Mouse (Mus musculus): ENCODE data around the gene Ppm1k. TPM values are rescaled to one million over a fixed set of nuclear protein-coding genes. Genes with fewer than 3 reads are reported as not detected.
A peak's percentile ranks its signal among the peaks of the same experiment; 100 is the strongest.

The Ppm1k gene
- polyA plus RNA-seq, 1 experiment from 2014 or later: 8.0 TPM

GRCm38 (mm10) chr6:57534231-57534610 lies 1.0 kb downstream of the Ppm1k start:
- peak overlapping the region; percentile 71 for H3K9ac ChIP-seq (replicated peaks; ENCODE audit: low read depth, low read length)
- H3K4me2 ChIP-seq (ENCODE audit: low read length): peak overlapping the region; percentile 87
- 4% methylated on average over 8 of the region's 8 CpGs for WGBS
- no peak for ATAC-seq
- no peaks in the 10 kb centered on the region for H3K9me3 ChIP-seq (ENCODE audit: control insufficient read depth, low read length)
- H3K4me1 ChIP-seq (replicated peaks; ENCODE audit: control insufficient read depth, insufficient read depth, low read length): peaks cover 16% of the 10 kb centered on the region
- peak overlapping the region; percentile 57 for H3K4me3 ChIP-seq (replicated peaks; ENCODE audit: low read length)
- H3K36me3 ChIP-seq (ENCODE audit: control insufficient read depth, insufficient read depth): no peaks in the 10 kb centered on the region
- no peaks in the 10 kb centered on the region for H3K27me3 ChIP-seq (replicated peaks; ENCODE audit: control insufficient read depth, insufficient read depth, low read length)
- H3K27ac ChIP-seq (ENCODE audit: low read length): peak overlapping the region; percentile 80

- Histone ChIP-seq H3K4me3 (replicated peaks; ENCODE audit: low read length) (no peak overlapping the region), H3K36me3 (ENCODE audit: control insufficient read depth, insufficient read depth) (no peaks in the 10 kb centered on the region), H3K4me2 (ENCODE audit: low read length) (peak overlapping the region; percentile 87), H3K9me3 (ENCODE audit: control insufficient read depth, low read length) (no peaks in the 10 kb centered on the region), H3K27me3 (replicated peaks; ENCODE audit: control insufficient read depth, insufficient read depth, low read length) (no peaks in the 10 kb centered on the region), H3K9ac (replicated peaks; ENCODE audit: low read depth, low read length) (no peak overlapping the region), H3K27ac (ENCODE audit: low read length) (no peak overlapping the region), H3K4me1 (replicated peaks; ENCODE audit: control insufficient read depth, insufficient read depth, low read length) (peaks cover 16% of the 10 kb centered on the region)
- ATAC-seq: no peak
- WGBS: 62% methylated on average over 2 of the region's 2 CpGs
These were observed 1.9 kb downstream of the Ppm1k start for GRCm38 (mm10) chr6:57533410-57533809.

- H3K36me3 ChIP-seq (ENCODE audit: control insufficient read depth, insufficient read depth): no peaks in the 10 kb centered on the region
- WGBS: 94% methylated on average over 1 of the region's 1 CpGs
- peaks cover 16% of the 10 kb centered on the region for H3K4me1 ChIP-seq (replicated peaks; ENCODE audit: control insufficient read depth, insufficient read depth, low read length)
- H3K27me3 ChIP-seq (replicated peaks; ENCODE audit: control insufficient read depth, insufficient read depth, low read length): no peaks in the 10 kb centered on the region
- H3K9ac ChIP-seq (replicated peaks; ENCODE audit: low read depth, low read length): no peak overlapping the region
- no peak overlapping the region for H3K4me3 ChIP-seq (replicated peaks; ENCODE audit: low read length)
- no peak overlapping the region for H3K4me2 ChIP-seq (ENCODE audit: low read length)
- H3K27ac ChIP-seq (ENCODE audit: low read length): no peak overlapping the region
- no peak for ATAC-seq
- H3K9me3 ChIP-seq (ENCODE audit: control insufficient read depth, low read length): no peaks in the 10 kb centered on the region
These were observed 3.2 kb downstream of the Ppm1k start for GRCm38 (mm10) chr6:57532022-57532421.

GRCm38 (mm10) chr6:57531441-57531840 lies 3.8 kb downstream of the Ppm1k start:
- no peaks in the 10 kb centered on the region for H3K27me3 ChIP-seq (replicated peaks; ENCODE audit: control insufficient read depth, insufficient read depth, low read length)
- no peak for ATAC-seq
- no peaks in the 10 kb centered on the region for H3K36me3 ChIP-seq (ENCODE audit: control insufficient read depth, insufficient read depth)
- no peaks in the 10 kb centered on the region for H3K9me3 ChIP-seq (ENCODE audit: control insufficient read depth, low read length)
- H3K27ac ChIP-seq (ENCODE audit: low read length): no peak overlapping the region
- peaks cover 16% of the 10 kb centered on the region for H3K4me1 ChIP-seq (replicated peaks; ENCODE audit: control insufficient read depth, insufficient read depth, low read length)
- H3K4me2 ChIP-seq (ENCODE audit: low read length): no peak overlapping the region
- no peak overlapping the region for H3K4me3 ChIP-seq (replicated peaks; ENCODE audit: low read length)
- H3K9ac ChIP-seq (replicated peaks; ENCODE audit: low read depth, low read length): no peak overlapping the region
- 84% methylated on average over 1 of the region's 1 CpGs for WGBS

- no peaks in the 10 kb centered on the region for H3K36me3 ChIP-seq (ENCODE audit: control insufficient read depth, insufficient read depth)
- H3K27ac ChIP-seq (ENCODE audit: low read length): no peak overlapping the region
- no peak overlapping the region for H3K4me3 ChIP-seq (replicated peaks; ENCODE audit: low read length)
- H3K4me2 ChIP-seq (ENCODE audit: low read length): no peak overlapping the region
- peaks cover 13% of the 10 kb centered on the region for H3K4me1 ChIP-seq (replicated peaks; ENCODE audit: control insufficient read depth, insufficient read depth, low read length)
- H3K9me3 ChIP-seq (ENCODE audit: control insufficient read depth, low read length): no peaks in the 10 kb centered on the region
- no peaks in the 10 kb centered on the region for H3K27me3 ChIP-seq (replicated peaks; ENCODE audit: control insufficient read depth, insufficient read depth, low read length)
- no peak overlapping the region for H3K9ac ChIP-seq (replicated peaks; ENCODE audit: low read depth, low read length)
- no peak for ATAC-seq
- 76% methylated on average over 4 of the region's 4 CpGs for WGBS
These were observed 4.3 kb downstream of the Ppm1k start for GRCm38 (mm10) chr6:57531011-57531410.

- Histone ChIP-seq H3K9ac (replicated peaks; ENCODE audit: low read depth, low read length) (no peak overlapping the region), H3K4me1 (replicated peaks; ENCODE audit: control insufficient read depth, insufficient read depth, low read length) (peaks cover 12% of the 10 kb centered on the region), H3K27ac (ENCODE audit: low read length) (no peak overlapping the region), H3K4me3 (replicated peaks; ENCODE audit: low read length) (no peak overlapping the region), H3K4me2 (ENCODE audit: low read length) (no peak overlapping the region), H3K9me3 (ENCODE audit: control insufficient read depth, low read length) (no peaks in the 10 kb centered on the region), H3K36me3 (ENCODE audit: control insufficient read depth, insufficient read depth) (no peaks in the 10 kb centered on the region), H3K27me3 (replicated peaks; ENCODE audit: control insufficient read depth, insufficient read depth, low read length) (no peaks in the 10 kb centered on the region)
- ATAC-seq: no peak
- WGBS: 100% methylated on average over 1 of the region's 1 CpGs
These were observed 5.9 kb downstream of the Ppm1k start for GRCm38 (mm10) chr6:57529336-57529845.

- H3K27me3 ChIP-seq (replicated peaks; ENCODE audit: control insufficient read depth, insufficient read depth, low read length): no peaks in the 10 kb centered on the region
- no peak overlapping the region for H3K4me2 ChIP-seq (ENCODE audit: low read length)
- WGBS: 83% methylated on average over 2 of the region's 2 CpGs
- H3K36me3 ChIP-seq (ENCODE audit: control insufficient read depth, insufficient read depth): no peaks in the 10 kb centered on the region
- H3K9ac ChIP-seq (replicated peaks; ENCODE audit: low read depth, low read length): no peak overlapping the region
- H3K9me3 ChIP-seq (ENCODE audit: control insufficient read depth, low read length): no peaks in the 10 kb centered on the region
- no peaks in the 10 kb centered on the region for H3K4me1 ChIP-seq (replicated peaks; ENCODE audit: control insufficient read depth, insufficient read depth, low read length)
- no peak for ATAC-seq
- H3K4me3 ChIP-seq (replicated peaks; ENCODE audit: low read length): no peak overlapping the region
- H3K27ac ChIP-seq (ENCODE audit: low read length): no peak overlapping the region
These were observed 8.3 kb downstream of the Ppm1k start for GRCm38 (mm10) chr6:57526933-57527332.

GRCm38 (mm10) chr6:57524742-57525141 lies 10.5 kb downstream of the Ppm1k start:
- WGBS: 89% methylated on average over 10 of the region's 10 CpGs
- H3K4me2 ChIP-seq (ENCODE audit: low read length): no peak overlapping the region

GRCm38 (mm10) chr6:57520749-57521652 lies 14.3 kb downstream of the Ppm1k start:
- Histone ChIP-seq H3K4me1 (replicated peaks; ENCODE audit: control insufficient read depth, insufficient read depth, low read length) (no peaks in the 10 kb centered on the region), H3K27ac (ENCODE audit: low read length) (no peak overlapping the region), H3K9ac (replicated peaks; ENCODE audit: low read depth, low read length) (no peak overlapping the region), H3K4me3 (replicated peaks; ENCODE audit: low read length) (no peak overlapping the region), H3K9me3 (ENCODE audit: control insufficient read depth, low read length) (no peaks in the 10 kb centered on the region), H3K27me3 (replicated peaks; ENCODE audit: control insufficient read depth, insufficient read depth, low read length) (no peaks in the 10 kb centered on the region), H3K4me2 (ENCODE audit: low read length) (no peak overlapping the region), H3K36me3 (ENCODE audit: control insufficient read depth, insufficient read depth) (no peaks in the 10 kb centered on the region)
- 87% methylated on average over 10 of the region's 10 CpGs for WGBS
- ATAC-seq: no peak

More at GRCm38 (mm10) chr6:57524742-57525141, 10.5 kb downstream of the Ppm1k start:
- Histone ChIP-seq H3K9ac (replicated peaks; ENCODE audit: low read depth, low read length) (no peak overlapping the region), H3K27ac (ENCODE audit: low read length) (no peak overlapping the region), H3K4me1 (replicated peaks; ENCODE audit: control insufficient read depth, insufficient read depth, low read length) (no peaks in the 10 kb centered on the region), H3K36me3 (ENCODE audit: control insufficient read depth, insufficient read depth) (no peaks in the 10 kb centered on the region), H3K27me3 (replicated peaks; ENCODE audit: control insufficient read depth, insufficient read depth, low read length) (no peaks in the 10 kb centered on the region), H3K4me3 (replicated peaks; ENCODE audit: low read length) (no peak overlapping the region), H3K9me3 (ENCODE audit: control insufficient read depth, low read length) (no peaks in the 10 kb centered on the region)
- no peak for ATAC-seq

Data from forebrain, embryonic 16.5 days (tissue).